Mouse (Mus musculus) adrenal gland, postnatal 0 days (tissue): ENCODE results near the gene Slc35e4. TPM values are rescaled to one million over a fixed set of nuclear protein-coding genes. Genes with fewer than 3 reads are reported as not detected.

ENCODE experiments used
- polyA plus RNA-seq: library from polyadenylated mRNA; unstranded; fragments of >200 nt; fragmentation: Nextera tagmentation; extraction: Ambion mirVana; gene quantifications from 2 replicates; pipeline ENCODE4 v1.2.1, GENCODE M21; 2015

The Slc35e4 gene
- 4.9 and 6.8 TPM in 2 replicates for polyA plus RNA-seq

DNA sequence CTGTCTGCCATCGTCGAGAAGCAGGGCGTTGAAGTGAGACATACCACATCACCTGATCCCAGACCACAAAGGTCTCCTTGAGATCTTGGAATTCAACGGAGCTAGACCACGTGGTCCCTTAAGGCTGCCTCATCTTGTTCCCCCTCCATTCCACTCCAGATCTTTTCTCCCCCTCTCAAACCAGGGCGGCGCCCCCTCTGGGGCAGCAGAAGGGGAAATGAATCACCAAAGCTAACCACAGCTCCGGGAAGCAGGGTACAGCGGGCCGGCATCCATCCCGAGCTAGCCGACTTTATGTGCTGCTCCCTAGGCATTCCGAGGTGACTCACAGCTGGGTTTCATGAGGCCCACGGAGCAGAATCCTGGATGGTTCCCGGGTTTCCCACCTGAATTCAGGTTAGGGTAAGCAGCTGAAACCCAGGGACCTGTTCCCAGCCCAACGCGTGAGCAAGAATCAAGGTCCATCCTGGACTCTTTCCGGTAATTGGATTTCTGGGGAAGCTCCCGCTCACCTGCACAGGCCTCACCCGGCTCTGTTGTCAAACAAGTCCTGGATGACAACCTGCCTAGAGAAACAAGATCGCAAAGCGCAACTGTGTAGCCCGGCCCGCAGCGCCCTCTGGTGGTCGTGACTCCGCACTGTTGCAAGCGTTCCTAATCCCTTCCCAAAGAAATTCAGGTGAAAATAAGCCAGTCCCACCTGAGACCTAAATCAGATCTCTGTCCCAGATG is at the start of gene Slc35e4:
TSS of gene Slc35e4 (minus strand) at position 556 of the 732 bp plus-strand sequence.

DNA sequence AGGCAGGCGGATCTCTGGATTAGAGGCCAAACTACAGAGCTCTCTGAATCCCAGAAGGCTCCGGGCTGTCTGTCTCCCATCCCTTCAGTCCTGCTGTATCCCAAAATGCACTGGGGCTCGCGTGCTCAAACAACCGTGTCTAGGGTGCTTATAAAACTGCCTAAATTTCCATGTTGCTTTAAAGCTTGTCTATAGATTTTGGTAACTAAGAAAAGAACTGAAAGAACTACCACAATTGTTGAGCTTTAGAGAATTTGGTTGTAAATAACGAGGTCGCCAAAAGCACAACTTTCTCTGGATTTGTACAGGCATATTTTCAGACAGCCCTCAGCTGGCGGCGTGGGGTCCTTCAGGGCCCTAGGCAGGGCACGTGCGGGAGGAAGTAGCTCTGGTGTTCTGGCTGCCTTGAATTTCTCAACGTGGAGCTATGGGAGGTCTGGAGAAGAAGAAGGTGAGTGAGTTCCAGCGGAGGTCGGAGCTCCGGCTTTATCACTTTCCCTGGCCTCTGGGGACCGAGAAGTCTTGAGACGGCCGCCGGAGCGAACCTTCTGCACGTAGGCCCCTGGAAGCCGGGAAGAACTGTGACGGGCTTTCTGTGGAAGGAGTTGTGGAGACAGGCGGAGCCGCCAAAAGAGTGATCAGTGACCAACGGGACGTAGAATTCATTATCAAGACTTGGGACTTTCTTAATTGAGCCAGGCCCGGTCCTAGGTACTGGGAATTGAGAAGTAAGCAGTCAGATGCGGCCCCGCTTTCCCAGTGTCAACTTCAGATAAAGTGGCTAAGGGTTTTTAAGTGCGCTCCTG is 49.3 kb upstream of the Slc35e4 start, which contains the start of gene Pes1:
TSS of gene Pes1 (plus strand) at position 366 of the 806 bp plus-strand sequence.

DNA sequence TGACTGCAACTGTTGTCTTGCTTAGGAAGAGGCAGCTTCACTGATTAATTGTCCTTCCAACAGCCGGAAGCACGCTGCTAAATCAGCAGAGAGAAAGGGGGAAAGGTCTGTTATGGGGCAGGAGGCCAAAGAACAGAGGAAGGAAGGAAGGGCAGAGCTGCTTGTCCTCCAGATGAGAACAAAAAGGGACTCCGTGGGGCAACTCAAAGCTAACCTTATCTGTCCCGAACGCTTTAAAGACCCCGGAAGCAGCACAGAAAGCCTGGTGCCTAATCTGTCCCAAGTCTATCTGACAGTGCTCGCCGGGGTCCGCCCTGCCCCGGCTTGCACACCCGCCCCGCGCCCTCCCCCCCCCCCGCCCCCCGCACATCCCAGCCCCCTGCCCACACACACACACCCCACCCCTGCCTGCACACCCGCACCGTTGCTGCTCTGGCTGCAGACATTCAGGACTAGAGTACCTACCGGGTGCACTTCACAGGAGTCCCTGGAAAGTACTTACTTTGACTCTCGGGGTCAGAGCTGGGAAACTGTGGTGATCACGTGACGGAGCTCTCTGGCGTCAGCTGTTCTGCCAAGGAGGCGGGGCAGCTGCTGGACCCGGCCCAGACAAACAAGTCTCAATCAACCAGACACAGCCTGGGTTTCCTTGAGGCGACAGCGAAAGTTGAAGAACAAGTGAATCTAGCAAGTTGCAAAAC is 17.2 kb upstream of the Slc35e4 start, which contains the start of gene Tcn2:
TSS of gene Tcn2 (minus strand) at position 649 of the 701 bp plus-strand sequence.

DNA sequence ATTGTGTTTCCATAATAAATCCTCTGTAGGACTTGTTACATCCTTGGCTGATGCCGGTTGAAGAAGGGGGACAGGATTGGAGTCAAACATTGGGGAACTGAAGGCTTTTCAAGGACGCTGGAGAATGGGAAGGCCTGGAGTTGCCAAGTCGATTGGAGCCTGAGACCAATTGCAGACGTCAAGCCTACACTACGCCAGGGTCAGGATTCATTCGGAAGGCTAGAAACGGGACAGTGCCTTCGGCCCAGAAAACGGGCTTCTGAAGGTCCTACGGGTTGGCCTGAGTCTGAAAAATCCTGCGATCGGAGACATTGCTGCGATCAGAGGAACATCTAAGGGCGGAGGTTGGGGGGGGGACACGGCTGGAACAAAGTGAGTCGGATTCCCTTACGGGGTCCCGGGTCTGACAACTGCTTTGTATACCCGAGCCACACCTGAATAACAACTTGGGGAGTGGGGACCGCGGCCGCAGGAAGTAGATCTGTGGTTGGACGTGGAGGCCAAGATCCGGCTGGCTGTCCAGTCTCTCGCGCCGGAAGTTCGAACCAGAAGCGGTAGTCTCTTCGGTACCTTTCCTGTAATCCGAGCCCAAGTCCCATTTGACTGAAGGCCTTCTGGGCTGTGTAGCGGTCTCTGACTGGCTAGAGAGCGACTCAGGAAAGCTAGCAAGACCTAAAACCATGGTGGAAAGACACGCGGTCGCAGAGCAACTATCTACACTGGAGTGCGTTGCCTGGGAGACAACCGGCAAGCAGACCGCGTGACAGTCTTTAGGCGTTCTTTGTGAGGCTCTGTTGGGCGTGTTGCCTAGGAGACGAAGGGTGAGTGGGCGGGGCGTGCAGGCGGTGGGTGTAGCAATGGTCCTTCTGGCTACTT is 19.8 kb downstream of the Slc35e4 start, which contains the start of the genes 4921536K21Rik and Dusp18:
TSS of gene 4921536K21Rik (minus strand) at position 693 of the 876 bp plus-strand sequence.
TSS of gene Dusp18 (plus strand) at position 835 of the 876 bp plus-strand sequence.

DNA sequence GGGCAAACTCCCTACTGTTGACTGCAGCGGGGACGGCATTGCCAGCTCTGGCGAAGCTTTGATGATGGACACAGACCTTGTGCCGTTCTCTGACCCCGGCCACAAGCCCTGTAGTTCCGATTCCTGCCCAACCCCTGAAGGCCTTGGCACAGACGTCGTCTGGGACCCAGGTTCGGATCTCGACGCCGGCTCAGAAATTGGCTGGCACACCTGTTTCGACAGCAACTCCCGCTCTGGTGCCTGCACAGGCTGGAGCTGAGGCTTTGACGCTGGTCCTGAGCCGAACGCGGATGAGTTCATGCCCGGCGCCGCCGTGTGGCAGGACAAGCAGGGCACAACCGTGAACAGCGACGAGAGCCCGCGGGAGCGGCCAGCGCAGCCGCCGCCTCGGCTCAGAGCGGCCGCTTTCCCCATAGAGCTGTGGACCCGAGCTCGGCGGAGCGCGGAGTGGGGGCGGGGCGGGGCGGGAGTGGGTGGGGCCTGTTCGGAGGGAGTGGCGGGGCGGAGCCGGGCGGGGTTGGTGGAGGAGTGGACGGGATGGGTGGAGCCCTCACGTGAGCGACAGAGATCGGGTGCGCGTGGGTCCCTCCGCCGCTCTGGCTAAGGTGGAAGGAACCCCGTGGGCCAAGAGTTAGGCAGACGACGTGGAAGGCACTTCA is 50.9 kb downstream of the Slc35e4 start, which contains the start of gene Osbp2:
TSS of gene Osbp2 (minus strand) at position 450 of the 659 bp plus-strand sequence.

Other genes with a start within 250 kb of the Slc35e4 start
- gene Osbp2, start 50.8 kb downstream of the Slc35e4 start, polyA plus RNA-seq: 1.2 and 3.2 TPM in 2 replicates
- 0.13 and 0.15 TPM in 2 replicates for gene 4921536K21Rik, start 19.6 kb downstream of the Slc35e4 start, polyA plus RNA-seq
- 4.4 and 4.7 TPM in 2 replicates for gene Dusp18, start 19.4 kb downstream of the Slc35e4 start, polyA plus RNA-seq
- 87.0 and 165 TPM in 2 replicates for gene Tcn2, start 17.5 kb upstream of the Slc35e4 start, polyA plus RNA-seq
- 44.4 and 61.7 TPM in 2 replicates for gene Pes1, start 49.3 kb upstream of the Slc35e4 start, polyA plus RNA-seq
- gene 4930556J24Rik, start 62.1 kb upstream of the Slc35e4 start, polyA plus RNA-seq: 0.11 TPM in 2 replicates
- gene Gal3st1, start 69.0 kb upstream of the Slc35e4 start, polyA plus RNA-seq: 2.8 TPM in 2 replicates
- 0.46 and 0.57 TPM in 2 replicates for gene Sec14l4, start 116.8 kb upstream of the Slc35e4 start, polyA plus RNA-seq
- 0.72 and 1.3 TPM in 2 replicates for gene Sec14l3, start 150.2 kb upstream of the Slc35e4 start, polyA plus RNA-seq
- 9.5 and 17.3 TPM in 2 replicates for gene Mtfp1, start 180.8 kb upstream of the Slc35e4 start, polyA plus RNA-seq
- gene Sec14l2, start 208.8 kb upstream of the Slc35e4 start, polyA plus RNA-seq: 2.3 and 3.0 TPM in 2 replicates
- 33.5 and 36.5 TPM in 2 replicates for gene Rnf215, start 220.5 kb upstream of the Slc35e4 start, polyA plus RNA-seq
- gene Ccdc157, start 245.6 kb upstream of the Slc35e4 start, polyA plus RNA-seq: 4.4 and 5.4 TPM in 2 replicates
- gene Sf3a1, start 245.7 kb upstream of the Slc35e4 start, polyA plus RNA-seq: 19.8 and 21.3 TPM in 2 replicates